Mouse (Mus musculus) common myeloid progenitor, adult 5-6 weeks (primary cell): ENCODE data around the gene Rab5c. TPM values are rescaled to one million over a fixed set of nuclear protein-coding genes. Genes with fewer than 3 reads are reported as not detected.

Experiments
- total RNA-seq: library from RNA; stranded (forward); fragments of 200-1000, 187-1606 nt; gene quantifications from 2 replicates; pipeline ENCODE4 v1.2.3, GENCODE M21; 2017

Gene Rab5c
- total RNA-seq, 1 experiment from 2014 or later: 87.2 TPM

Other genes starting within 250 kb of the Rab5c start
- gene Acly, start 210.2 kb downstream of the Rab5c start, total RNA-seq: 85.6 and 95.4 TPM in 2 replicates
- 0.05 TPM in 1 of 2 replicates, not detected in the other for gene Ttc25, start 192.6 kb downstream of the Rab5c start, total RNA-seq
- gene Cnp, start 163.3 kb downstream of the Rab5c start, total RNA-seq: 34.8 and 36.4 TPM in 2 replicates
- gene Nkiras2, start 119.0 kb downstream of the Rab5c start, total RNA-seq: 14.0 and 16.2 TPM in 2 replicates
- gene Dnajc7, start 118.0 kb downstream of the Rab5c start, total RNA-seq: 91.4 and 211 TPM in 2 replicates
- not detected in 2 replicates for gene Zfp385c, start 45.8 kb downstream of the Rab5c start, total RNA-seq
- gene Dhx58, start 33.9 kb downstream of the Rab5c start, total RNA-seq: 23.7 and 25.9 TPM in 2 replicates
- 30.3 and 35.3 TPM in 2 replicates for gene Kat2a, start 25.8 kb downstream of the Rab5c start, total RNA-seq
- gene Hspb9, start 24.4 kb downstream of the Rab5c start, total RNA-seq: 6.3 TPM in 1 of 2 replicates, not detected in the other
- not detected in 2 replicates for gene Kcnh4, start 21.7 kb upstream of the Rab5c start, total RNA-seq
- gene Hcrt, start 24.7 kb upstream of the Rab5c start, total RNA-seq: not detected in 2 replicates
- 2.3 and 4.0 TPM in 2 replicates for gene Ghdc, start 32.7 kb upstream of the Rab5c start, total RNA-seq
- gene Stat5b, start 112.5 kb upstream of the Rab5c start, total RNA-seq: 49.4 and 64.4 TPM in 2 replicates
- gene Stat5a, start 121.1 kb upstream of the Rab5c start, total RNA-seq: 44.4 and 52.7 TPM in 2 replicates
- 59.6 and 74.9 TPM in 2 replicates for gene Stat3, start 201.3 kb upstream of the Rab5c start, total RNA-seq
- gene Cavin1, start 232.7 kb upstream of the Rab5c start, total RNA-seq: 8.4 and 10.6 TPM in 2 replicates